Comparison of ENCODE assay signal across 35 mouse cellular contexts in the genomic region with DNA sequence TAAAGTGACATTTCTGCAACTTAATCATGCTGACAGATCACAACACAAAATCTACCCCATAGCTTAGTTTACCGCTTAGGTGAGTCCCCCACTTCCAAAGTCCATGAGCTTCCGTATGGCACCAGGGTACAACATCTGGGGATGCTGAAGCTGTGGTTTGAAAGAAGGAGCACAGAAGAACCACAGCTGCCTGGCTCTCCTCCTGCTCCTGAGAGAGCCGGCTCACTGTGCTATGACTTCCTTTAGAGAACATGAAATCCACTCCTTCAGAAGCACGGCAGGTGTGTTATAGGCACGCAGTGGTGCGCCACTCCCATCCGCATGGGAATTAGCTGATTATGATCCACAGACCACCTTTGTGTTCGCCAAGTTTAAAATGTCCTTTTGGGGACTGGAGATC.
"Had no signal": no experiment of that assay in that cellular context is flagged by ENCODE, and none has a peak within 500 bp of the region (broad histone marks: within the 10 kb centered on the region; RNA-seq: fewer than 3 reads in every experiment).

No protein-coding gene starts in this region.

- H3K4me1 ChIP-seq: hindbrain, embryonic 15.5 days had no signal

- H3K4me2 ChIP-seq: heart, embryonic 11.5 days; heart, embryonic 12.5 days; heart, embryonic 13.5 days; heart, embryonic 15.5 days; hindbrain, embryonic 12.5 days; hindbrain, embryonic 13.5 days; hindbrain, embryonic 14.5 days; hindbrain, embryonic 15.5 days; intestine, embryonic 15.5 days; kidney, embryonic 15.5 days had no signal

- H3K36me3 ChIP-seq: heart, embryonic 10.5 days; heart, embryonic 12.5 days; heart, embryonic 13.5 days; heart, embryonic 15.5 days; hindbrain, embryonic 10.5 days; hindbrain, embryonic 12.5 days; hindbrain, embryonic 13.5 days; hindbrain, embryonic 15.5 days; intestine, embryonic 15.5 days; kidney, embryonic 15.5 days had no signal

- DNase-seq: heart, adult 18-20 months; heart, adult 2 months; heart, postnatal 10 days; heart, postnatal 14 days; heart, postnatal 36 days; heart, postnatal 4 days; kidney, adult 11 months; kidney, adult 18-20 months; kidney, adult 2 months; kidney, adult 8-10 months; kidney, adult 9 months; kidney, postnatal 10 days; kidney, postnatal 14 days; kidney, postnatal 25 days; kidney, postnatal 36 days; kidney, postnatal 4 days; layer of hippocampus, adult 9-11 months had no signal

- ATAC-seq: hindbrain, embryonic 16.5 days; hindbrain, postnatal 0 days; intestine, embryonic 15.5 days; intestine, embryonic 16.5 days; intestine, postnatal 0 days had no signal

- H3K9me3 ChIP-seq: heart, embryonic 10.5 days; heart, embryonic 12.5 days; heart, embryonic 13.5 days; heart, embryonic 15.5 days; hindbrain, embryonic 10.5 days; hindbrain, embryonic 12.5 days; hindbrain, embryonic 13.5 days; hindbrain, embryonic 15.5 days; intestine, embryonic 15.5 days; kidney, embryonic 15.5 days had no signal

- H3K27ac ChIP-seq: heart, adult 2 months; heart, embryonic 10.5 days; heart, embryonic 13.5 days; heart, embryonic 15.5 days; hindbrain, embryonic 10.5 days; hindbrain, embryonic 12.5 days; hindbrain, embryonic 13.5 days; hindbrain, embryonic 14.5 days; hindbrain, embryonic 15.5 days; hindbrain, postnatal 0 days; intestine, embryonic 15.5 days; kidney, embryonic 15.5 days; kidney, postnatal 0 days; layer of hippocampus, adult 2 months had no signal

- H3K4me3 ChIP-seq: heart, adult 2 months; heart, embryonic 10.5 days; heart, embryonic 12.5 days; heart, embryonic 13.5 days; heart, embryonic 15.5 days; hindbrain, embryonic 10.5 days; hindbrain, embryonic 12.5 days; hindbrain, embryonic 13.5 days; hindbrain, embryonic 15.5 days; intestine, embryonic 15.5 days; kidney, embryonic 15.5 days; layer of hippocampus, adult 2 months had no signal

- H3K27me3 ChIP-seq: hindbrain, embryonic 15.5 days; intestine, embryonic 15.5 days; kidney, embryonic 15.5 days had no signal

- H3K9ac ChIP-seq: heart, embryonic 12.5 days; heart, embryonic 13.5 days; heart, embryonic 15.5 days; hindbrain, embryonic 12.5 days; hindbrain, embryonic 13.5 days; hindbrain, embryonic 14.5 days; hindbrain, embryonic 15.5 days; intestine, embryonic 15.5 days; kidney, embryonic 15.5 days had no signal
